Mouse (Mus musculus): Measurements from ENCODE around the gene Ccdc124. TPM values are rescaled to one million over a fixed set of nuclear protein-coding genes. Genes with fewer than 3 reads are reported as not detected.

The Ccdc124 gene
- total RNA-seq, 2 experiments from 2014 or later, result 38.8 to 40.1 TPM

- DNase-seq, result no peak
- intact Hi-C loops (cut with DNase I), result no loop called here
These were observed 21.0 kb downstream of the Ccdc124 start for GRCm38 (mm10) chr8:70852595-70853231.

- intact Hi-C loops (cut with DNase I), result no loop called here
- DNase-seq, result no peak
These were observed 21.9 kb downstream of the Ccdc124 start for GRCm38 (mm10) chr8:70851837-70852236.

DNA sequence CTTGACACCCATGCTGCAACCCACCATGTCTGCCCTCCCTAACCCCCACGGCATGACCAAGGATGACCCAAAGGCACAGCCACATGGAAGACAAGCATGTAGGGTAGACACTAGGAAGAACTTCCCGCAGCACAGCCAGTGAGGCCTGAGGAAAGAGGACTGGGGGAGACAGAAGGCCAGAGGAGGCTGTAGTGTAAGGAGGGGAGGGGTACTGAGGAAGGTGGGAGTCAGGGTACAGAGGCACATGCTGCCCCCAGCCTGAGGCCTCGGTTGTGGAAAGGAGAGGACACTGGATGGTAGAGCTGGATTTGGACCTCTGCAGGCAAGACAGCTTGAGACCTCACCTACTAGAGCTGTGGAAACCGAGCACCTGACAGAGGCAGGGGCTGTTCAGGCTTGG is 22.8 kb downstream of the Ccdc124 start:
- intact Hi-C loops (cut with DNase I), result no loop called here
- no peak for DNase-seq

DNA sequence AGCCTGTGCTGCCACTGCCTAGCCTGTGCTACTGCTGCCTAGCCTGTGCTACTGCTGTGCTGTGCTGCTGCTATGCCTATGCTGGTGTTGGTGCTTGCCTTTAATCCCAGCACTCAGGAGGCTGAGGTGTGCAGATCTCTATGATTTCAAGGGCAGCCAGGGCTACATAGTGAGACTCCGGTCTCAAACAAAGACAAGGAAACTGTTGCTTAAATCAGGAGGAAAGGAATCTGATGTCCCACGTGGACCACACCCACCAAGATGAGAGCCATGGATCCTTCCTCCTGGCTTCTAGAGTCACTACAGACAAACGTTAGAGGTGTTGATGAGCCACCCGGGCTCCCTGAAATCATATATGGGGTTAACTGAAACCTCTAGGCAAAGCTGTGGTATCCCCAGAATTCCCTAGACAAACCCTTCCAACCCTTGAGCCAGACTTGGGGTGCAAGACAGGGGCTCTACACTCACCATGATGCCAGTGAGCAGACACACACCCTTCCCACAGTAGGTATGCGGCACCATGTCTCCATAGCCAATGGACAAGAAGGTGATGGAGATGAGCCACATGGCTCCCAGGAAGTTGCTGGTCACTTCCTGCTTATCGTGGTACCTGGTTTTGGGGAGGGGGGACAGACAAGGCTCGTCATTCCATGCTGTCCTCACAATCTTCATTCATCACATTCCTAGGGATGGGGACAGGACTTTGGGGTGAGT is 23.4 kb downstream of the Ccdc124 start:
- intact Hi-C loops (cut with DNase I), result no loop called here
- DNase-seq, result no peak

GRCm38 (mm10) chr8:70849333-70849990 is 24.3 kb downstream of the Ccdc124 start:
- intact Hi-C loops (cut with DNase I), result loop anchor here (5.0 kb wide), 1 partner anchor 37 kb away; no protein-coding TSS in a partner anchor
- peak; percentile 47 to 48 for DNase-seq

DNA sequence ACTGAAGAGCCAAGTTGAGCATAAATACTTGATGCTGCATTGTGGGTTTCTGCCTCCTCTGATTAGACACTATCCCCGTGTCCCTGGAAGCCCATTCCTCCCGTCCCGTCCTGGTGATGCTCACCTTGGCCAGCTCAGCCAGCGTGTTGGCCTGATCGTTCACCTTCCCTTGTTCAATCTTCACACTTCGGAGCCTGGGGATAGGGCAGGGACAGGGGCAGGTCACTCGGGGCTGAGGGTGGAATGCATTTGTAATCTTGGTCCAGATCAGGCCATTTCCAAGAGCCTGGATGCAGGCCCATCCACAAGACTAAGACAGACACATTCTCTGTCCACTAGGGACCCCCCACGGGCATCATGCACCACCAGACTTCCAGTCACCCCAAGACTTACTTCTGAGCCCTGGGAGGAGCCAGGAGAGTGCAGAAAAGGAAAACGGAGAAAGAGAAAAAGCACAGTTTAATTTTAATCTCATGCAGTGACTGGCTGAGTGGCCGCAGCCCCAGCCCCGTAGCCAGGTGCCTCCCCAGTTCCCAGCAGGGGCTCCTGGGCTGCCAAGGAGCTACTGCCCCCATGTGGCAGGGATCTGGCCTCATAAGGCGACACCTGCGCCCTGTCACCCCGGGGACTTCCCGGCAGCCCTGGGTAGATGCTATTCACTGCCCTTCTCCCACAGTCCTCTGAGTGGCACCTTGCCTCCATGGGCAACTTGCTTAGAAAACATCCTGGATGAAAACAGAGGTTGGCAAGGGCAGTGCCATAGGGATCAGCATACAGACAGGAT is 27.2 kb downstream of the Ccdc124 start:
- DNase-seq, result no peak
- intact Hi-C loops (cut with DNase I), result loop anchor here (5.0 kb wide), 1 partner anchor 34 kb away; no protein-coding TSS in a partner anchor

GRCm38 (mm10) chr8:70845108-70845507 is 28.6 kb downstream of the Ccdc124 start:
- no peak for DNase-seq
- intact Hi-C loops (cut with DNase I), result loop anchor here (5.0 kb wide), 1 partner anchor 33 kb away; no protein-coding TSS in a partner anchor

DNA sequence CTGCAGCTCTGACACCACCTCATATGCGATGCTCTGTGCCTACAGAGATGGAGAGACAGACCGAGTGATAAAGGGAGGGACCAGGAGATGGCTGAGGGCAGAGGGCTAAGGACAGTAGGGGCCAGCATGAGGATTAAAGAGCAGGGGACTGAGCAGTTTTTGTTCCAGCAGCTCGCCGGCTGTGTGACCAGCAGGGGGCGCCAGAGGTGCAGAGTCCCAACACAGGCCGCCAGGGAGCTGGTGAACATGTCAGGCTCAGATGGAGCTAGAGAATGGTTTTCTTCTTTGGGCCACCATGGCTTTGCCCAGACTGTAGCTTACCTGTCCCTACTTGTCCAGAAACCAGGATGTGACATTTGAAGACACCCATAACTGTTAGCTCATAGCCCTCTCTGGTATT is 29.2 kb downstream of the Ccdc124 start:
- peak; percentile 92 to 96 for DNase-seq
- intact Hi-C loops (cut with DNase I), result loop anchor here (1.0 kb wide), 2 partner anchors 25 to 124 kb away; no protein-coding TSS in a partner anchor

- no peak for DNase-seq
- intact Hi-C loops (cut with DNase I), result loop anchor here (1.0 kb wide), 2 partner anchors 25 to 124 kb away; no protein-coding TSS in a partner anchor
These were observed 29.8 kb downstream of the Ccdc124 start for GRCm38 (mm10) chr8:70843941-70844340.

DNA sequence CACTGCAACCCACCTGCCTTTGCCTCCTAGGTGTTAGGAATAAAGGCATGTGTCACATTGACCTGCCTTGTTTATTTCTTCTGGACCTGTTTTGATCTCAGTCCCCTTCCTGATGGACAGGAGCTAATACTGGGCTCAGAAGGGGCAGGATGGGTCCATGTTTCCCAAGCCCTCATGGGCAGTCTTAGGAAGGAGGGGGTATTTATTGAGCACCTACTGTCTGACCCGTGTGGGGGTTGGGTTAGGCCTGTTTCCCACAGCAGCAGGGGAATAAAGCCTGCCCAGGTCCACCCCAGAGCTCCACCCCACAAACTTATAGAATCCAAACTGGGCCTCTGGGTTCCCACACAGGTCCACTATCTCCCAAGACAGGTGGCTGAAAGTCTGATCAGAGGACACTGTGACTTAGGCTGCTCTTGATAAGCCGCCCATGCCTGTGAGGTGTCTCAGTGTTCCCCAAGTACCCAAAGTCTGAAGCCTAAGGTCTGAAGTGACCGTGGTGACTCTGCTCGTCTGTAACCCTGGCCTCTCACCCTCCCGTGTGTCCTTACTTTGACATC is 30.4 kb downstream of the Ccdc124 start:
- intact Hi-C loops (cut with DNase I), result no loop called here
- DNase-seq, result no peak

GRCm38 (mm10) chr8:70842484-70842883 is 31.3 kb downstream of the Ccdc124 start:
- no peak for DNase-seq
- intact Hi-C loops (cut with DNase I), result no loop called here

- DNase-seq, result peak; percentile 92 to 95
- intact Hi-C loops (cut with DNase I), result loop anchor here (1.0 kb wide), 1 partner anchor 20 kb away; no protein-coding TSS in a partner anchor
These were observed 32.3 kb downstream of the Ccdc124 start for GRCm38 (mm10) chr8:70841147-70842072.

- intact Hi-C loops (cut with DNase I), result no loop called here
- DNase-seq, result no peak
These were observed 33.1 kb downstream of the Ccdc124 start for GRCm38 (mm10) chr8:70840590-70840989.

DNA sequence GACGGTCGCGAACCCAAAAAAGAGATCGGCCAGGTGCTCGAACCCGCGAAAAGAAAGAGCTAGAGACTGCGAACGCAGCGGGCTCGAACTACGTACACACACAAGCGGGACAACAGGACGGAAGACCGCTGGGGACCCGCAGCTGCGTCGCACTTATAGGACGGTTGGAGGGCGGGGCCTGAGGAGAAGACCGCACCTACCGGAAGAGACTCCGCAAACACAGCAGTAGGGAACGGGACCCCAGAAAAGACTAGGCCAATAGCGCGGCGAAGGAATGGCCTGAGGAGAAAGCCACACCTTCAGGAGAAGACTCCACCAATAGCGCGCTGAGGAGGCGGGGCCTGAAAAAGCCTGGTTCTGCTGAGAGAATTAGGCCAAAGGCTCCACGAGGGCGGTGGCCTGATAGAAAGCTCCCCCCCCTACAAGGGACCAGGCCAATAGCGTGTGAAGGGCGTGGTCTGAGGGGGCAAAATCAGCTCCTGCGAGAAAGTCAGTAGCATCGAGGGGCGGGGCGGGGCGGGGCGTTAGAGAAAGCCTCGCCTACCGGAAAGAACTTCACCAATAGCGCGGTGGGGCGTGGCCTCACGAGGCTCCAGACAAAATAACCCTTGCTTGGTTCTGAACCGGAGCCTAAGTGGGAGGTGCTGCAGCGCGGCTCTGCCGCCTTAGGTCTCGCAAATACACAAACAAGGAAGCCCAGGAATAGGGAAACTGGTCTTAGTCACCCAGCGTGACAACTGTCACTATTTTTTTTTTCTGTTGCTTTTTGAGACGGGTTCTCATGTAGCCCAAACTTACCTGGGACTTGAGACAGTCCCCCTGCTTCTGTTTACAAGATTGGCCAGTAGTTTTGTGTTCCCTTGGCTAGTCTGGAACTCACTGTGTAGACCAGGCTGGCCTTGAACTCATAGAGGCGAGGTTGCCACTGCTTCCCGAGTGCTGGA is 34.1 kb downstream of the Ccdc124 start, which contains the start of gene Arrdc2:
Arrdc2 (minus strand) TSS at position 313 of the 944 bp plus-strand sequence.
- intact Hi-C loops (cut with DNase I), result no loop called here
- DNase-seq, result peak; percentile 96 to 97

- DNase-seq, result peak in 1 of 2 experiments; percentile 29
- intact Hi-C loops (cut with DNase I), result no loop called here
These were observed 34.9 kb downstream of the Ccdc124 start for GRCm38 (mm10) chr8:70838654-70839407.

DNA sequence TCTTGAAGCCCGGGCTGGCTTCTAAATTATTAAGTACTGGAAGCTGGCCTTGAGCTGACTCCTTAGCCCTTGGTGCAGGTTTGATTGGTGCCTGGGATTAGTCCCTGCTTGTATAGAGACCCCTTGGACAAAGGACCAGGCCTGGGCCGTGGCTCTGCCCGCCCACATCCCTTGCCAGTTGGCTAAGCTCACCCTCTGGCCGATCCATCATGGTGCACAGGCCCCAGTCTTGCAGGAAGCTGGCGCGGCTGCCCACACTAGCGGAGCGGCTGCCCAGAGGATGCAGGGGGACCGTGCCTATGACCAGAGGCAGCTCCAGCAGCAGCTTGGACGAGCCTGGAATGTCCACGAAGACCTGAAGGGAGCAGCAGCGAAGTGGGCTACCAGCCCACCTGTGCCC is 37.1 kb downstream of the Ccdc124 start:
- no peak for DNase-seq
- intact Hi-C loops (cut with DNase I), result no loop called here

- no peak for DNase-seq
- intact Hi-C loops (cut with DNase I), result no loop called here
These were observed 39.7 kb downstream of the Ccdc124 start for GRCm38 (mm10) chr8:70834071-70834470.
